Mouse (Mus musculus): ENCODE data around the gene Pcbp4. TPM values are rescaled to one million over a fixed set of nuclear protein-coding genes. Genes with fewer than 3 reads are reported as not detected.

Gene Pcbp4
- polyA plus RNA-seq (2012), result 17.6 and 22.6 TPM in 2 replicates

DNA sequence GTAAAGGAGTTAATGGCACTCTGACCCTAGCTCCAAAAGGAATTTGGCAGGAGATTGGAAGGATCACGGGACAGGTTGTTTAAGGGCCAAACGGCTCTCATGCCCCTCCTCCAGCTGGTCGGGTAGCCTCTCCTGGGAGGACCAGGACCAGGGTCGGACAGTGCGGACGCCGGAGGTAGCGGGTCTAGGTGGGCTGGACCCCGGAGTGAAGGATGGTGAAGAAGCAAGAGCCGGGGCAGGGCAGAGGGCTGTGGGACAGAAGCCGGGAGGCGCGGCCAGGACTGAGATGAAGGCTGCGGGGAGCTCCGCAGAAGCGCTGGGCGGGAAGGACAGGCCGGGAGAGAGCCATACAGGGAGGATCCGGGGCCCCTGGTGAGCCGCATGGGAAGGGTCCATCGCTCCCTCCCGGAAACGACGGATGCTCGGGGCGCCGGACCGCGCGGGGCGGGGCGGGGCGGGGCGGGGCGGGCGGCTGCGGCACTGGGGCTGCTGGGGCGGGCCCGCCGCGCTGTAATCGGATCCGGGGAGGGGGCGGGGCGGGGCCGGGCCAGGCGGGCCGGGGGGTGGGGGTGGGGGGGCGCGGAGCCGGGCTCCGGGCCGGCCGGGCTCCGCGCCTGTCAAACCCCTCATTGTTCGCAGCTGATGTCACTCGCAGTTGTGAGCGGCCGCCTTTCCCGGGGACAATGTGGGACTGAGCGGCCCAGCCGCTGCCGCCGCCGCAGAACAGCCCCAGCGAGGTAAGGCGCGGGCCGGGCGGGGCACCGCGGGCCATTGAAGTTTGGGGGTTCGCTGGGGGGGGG lies at the start of gene Pcbp4:
TSS of gene Pcbp4 (plus strand) at position 21 of the 800 bp plus-strand sequence.
- TF ChIP-seq GATA1 (IDR thresholded peaks at IDR 0.05; ENCODE audit: low read length), result no peak

DNA sequence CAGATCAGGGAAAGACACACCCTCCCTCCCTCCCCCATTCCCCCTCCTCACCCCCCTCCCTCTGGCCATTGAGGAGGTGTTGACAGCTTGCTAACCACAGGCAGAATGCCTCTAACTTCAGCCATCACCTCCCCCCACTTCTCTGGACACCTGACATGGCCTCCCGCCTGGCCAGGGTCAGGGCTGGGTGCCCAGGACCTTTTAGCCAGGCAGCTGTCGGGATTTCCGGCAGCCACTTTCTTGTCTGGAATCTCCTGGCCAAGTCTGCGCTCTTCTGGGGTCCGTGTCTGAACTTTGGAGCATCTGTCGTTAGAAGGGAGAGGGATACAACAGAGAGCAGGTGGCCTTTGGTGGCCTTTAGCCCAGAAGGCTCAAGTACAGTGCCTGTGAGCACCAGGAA lies 47.8 kb upstream of the Pcbp4 start:
- no peak for TF ChIP-seq GATA1 (IDR thresholded peaks at IDR 0.05; ENCODE audit: low read length)

DNA sequence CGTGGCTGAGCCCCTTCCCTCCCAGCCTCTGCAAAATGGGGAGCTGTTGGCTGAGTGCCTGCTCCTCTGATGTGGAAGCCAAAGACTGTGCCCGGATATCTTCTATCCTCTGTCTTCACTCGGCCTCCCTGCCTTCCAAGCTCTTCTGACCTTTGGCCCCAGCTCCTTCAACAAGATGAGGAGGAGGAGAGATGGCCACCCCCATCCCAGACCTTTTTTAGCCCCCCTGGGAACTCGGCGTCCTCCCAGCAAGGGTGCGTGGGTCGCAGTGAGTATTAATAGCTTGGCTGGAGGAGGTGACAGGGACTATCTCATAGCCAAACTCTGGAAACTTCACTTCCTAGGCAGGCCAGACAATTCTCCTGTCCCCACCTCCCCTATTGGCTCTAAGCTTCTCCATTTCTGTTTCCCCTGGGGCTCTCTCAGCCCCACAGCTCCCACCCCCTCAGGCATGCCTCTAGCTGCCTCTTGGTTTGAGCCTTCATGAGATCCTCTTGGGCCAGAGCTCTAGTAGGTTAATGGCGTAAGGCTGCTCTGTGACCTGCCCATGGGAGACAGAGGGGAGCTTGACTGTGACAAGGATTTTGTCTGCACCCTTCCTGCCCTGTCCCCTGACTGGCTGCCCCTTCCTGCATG lies 46.5 kb upstream of the Pcbp4 start:
- no peak for TF ChIP-seq GATA1 (IDR thresholded peaks at IDR 0.05; ENCODE audit: low read length)

DNA sequence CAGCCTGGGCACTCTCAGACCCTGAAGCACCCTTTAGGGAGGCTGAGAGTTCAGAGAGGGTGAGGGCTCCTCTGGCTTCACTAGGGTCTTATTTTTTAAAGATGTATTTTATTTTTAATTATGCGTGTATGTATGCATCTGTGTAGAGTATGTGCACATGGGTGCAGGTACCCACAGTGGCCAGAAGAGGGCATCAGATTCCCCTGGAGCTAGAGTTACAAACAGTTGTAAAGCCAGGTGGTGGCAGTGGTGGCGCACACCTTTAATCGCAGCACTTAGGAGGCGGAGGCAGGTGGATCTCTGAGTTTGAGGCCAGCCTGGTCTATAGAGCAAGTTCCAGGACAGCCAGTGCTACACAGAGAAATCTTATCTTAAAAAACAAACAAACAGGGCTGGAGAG lies 44.0 kb upstream of the Pcbp4 start:
- TF ChIP-seq GATA1 (IDR thresholded peaks at IDR 0.05; ENCODE audit: low read length), result no peak

DNA sequence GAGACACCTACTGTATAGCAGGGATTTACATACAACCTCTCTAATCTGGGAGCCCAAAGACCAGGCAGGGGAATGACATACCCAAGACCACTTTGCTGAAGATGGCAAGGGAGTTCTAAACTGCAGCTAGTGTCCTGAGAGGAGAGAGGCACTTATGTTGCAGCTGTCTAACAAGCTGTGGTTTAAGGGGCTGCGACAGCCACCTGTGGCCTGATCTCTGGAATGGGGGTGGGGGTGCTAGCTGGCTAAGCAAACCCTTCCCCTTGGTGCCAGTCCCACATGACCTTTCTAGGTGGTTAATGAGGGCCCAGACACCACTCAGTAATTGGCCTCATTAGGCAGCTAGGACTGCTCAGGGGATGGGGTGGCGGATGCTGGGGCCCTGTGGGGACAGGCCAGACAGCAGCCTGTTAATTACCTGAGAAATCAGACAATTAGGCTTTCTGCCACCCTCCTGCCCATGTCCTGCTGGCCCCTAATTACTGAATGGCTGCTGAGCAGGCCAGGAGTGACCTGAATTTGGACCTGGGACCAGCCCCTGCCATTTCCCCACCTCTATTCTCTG lies 42.9 kb upstream of the Pcbp4 start:
- TF ChIP-seq GATA1 (IDR thresholded peaks at IDR 0.05; ENCODE audit: low read length), result no peak

DNA sequence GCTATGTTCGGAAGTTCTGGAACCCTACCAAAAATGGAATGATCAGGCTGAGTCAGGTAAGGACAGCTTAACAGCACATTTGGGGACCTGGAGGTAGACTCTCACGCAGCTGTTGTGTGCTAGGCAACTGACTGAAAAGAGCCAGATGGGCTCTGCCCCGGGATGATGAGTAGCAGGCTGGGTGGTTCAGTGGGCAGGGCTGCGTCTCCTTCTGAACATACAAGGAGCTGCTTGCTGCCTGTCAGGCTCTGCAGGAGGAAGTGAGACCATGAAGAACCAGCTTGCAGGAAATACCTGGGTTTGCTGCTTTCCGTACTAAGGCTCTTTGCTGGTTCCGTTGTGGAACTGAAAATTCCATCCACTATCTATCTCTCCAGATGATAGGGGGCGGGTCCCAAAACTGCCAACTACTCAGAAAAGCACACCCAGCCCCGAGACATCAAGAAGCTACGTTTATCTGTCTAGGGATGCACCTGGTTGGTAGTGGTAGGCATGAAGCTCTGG lies 41.9 kb upstream of the Pcbp4 start:
- TF ChIP-seq GATA1 (IDR thresholded peaks at IDR 0.05; ENCODE audit: low read length), result no peak

DNA sequence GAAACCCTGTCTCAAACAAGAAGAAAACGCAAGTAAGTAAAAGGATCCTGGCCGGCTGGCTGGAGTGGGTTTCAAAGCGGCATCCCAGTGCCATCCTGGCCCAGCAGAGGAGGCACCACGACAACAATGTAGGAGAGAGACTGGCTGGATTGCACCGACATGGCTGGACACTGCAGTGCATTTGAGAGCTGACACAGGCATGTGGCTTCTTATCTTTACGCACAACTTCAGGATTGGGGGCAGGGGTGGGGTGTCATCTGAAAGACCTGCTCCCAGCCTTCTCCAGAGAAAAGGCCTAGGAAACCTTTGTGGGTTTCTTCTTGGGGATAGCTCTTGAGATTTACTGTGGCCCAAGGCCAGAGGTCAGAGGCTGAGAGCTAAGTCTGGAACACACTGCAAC lies 41.4 kb upstream of the Pcbp4 start:
- no peak for TF ChIP-seq GATA1 (IDR thresholded peaks at IDR 0.05; ENCODE audit: low read length)

DNA sequence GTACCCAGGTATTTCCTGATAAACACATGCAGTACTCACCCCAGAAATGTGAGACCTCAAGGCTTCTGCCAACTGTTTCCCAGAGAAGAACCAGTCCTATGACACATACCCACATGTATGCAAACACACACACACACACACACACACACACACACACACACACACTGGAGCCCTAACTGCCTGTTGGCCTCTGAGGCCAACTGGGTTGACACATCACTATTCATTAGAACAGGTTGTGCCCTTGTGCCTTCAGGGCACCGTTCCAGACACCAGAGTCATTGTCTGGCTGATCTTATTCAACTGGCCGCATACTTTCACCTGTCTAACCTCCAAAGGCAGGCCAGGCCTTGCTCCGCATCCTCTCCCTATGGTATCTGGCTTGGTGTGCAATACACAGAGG lies 40.9 kb upstream of the Pcbp4 start:
- TF ChIP-seq GATA1 (IDR thresholded peaks at IDR 0.05; ENCODE audit: low read length), result no peak

DNA sequence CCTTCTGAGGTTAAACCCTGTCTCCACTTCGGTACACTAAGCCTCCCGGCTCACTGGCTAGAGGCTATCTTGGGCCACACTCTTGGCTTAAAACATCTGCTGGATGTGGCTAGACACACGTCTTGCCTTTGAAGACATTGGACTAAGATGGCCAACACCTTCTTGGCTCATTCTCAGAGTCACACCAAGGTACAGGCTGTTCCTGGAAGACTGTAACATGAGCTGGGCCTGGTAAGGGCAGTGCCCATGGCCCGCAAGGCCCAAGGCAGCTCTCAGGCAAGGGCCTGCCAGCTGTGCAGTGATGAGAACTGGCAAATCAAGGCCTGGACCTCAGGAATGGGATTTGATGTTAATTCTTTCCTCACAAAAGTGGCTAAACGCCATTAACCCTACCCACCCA lies 39.5 kb upstream of the Pcbp4 start:
- TF ChIP-seq GATA1 (IDR thresholded peaks at IDR 0.05; ENCODE audit: low read length), result no peak

DNA sequence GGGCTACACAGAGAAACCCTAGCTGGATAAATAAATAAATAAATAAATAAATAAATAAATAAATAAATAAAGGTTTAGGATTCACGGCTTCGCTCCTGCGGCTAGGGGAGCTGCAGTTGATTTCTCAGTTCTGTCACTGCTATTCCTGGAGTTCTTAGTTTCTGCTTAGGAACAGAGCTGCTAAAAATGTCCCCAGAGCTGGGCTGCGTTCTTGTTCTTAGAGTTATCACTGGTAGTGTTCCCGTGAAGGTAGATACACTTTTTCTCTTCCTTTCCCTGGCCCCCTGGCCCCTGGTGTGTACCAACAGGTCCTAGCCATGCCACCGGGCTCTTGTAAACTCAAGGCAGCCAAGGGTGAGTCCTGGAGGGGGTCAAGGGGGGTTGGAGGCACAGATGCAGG lies 36.3 kb upstream of the Pcbp4 start:
- TF ChIP-seq GATA1 (IDR thresholded peaks at IDR 0.05; ENCODE audit: low read length), result no peak

DNA sequence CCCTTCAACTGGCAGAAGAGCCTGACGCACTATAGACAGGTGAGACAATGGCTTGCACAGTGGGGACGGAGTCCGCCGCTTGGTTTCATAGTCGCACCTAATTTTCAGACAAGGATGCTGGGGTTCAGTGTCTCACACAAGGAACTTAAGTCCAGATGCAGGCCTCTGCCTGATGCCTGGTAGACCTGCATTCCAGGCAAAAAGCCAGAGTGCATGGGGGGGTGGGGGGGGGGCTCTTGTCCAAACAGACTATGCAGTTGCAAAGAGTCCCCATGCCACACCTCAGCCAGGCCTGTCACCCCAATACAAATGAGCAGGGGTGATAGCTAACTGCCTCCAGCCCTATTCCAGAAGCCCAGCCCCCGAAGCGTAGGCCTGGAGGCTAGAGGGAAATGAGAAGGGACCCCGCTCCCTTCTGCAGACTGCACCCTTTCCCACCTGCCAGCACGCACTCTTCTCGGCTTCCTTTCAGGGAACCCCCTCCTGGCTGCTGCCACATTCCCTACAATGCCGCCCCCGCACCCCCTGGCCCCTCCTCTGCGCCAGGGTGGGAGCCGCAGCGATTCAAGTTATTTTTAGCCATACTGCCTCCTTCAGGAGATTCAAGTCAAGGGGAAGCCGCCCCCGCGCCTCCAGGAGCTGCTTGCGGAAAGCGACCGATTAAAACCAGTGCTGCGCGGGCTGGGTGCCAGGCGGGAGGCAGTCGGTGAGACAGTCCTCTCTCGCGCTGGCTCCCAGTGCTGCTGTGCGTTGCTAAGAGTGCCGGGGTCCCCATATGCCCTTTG lies 35.1 kb upstream of the Pcbp4 start:
- TF ChIP-seq GATA1 (IDR thresholded peaks at IDR 0.05; ENCODE audit: low read length), result no peak

DNA sequence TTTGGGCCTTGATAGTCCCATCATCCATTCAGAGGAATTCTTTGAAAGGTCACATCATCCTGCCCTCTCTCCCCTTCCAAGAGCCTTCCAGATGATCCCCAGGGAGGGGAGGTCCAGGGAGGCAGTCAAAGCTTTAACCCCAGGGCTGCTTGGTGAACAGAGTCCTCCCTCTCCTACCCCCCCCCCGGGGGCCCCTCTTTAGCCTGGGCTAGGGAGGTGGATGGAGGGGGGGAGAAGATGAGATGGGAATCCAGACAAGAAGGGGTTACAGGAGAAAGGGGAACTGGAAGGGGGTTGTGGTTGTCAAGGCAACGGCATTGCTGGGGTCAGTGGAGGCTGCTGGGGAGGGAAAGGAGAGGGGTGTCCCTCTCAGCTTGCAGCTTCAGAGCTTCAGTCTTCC lies 32.5 kb upstream of the Pcbp4 start:
- TF ChIP-seq GATA1 (IDR thresholded peaks at IDR 0.05; ENCODE audit: low read length), result no peak

DNA sequence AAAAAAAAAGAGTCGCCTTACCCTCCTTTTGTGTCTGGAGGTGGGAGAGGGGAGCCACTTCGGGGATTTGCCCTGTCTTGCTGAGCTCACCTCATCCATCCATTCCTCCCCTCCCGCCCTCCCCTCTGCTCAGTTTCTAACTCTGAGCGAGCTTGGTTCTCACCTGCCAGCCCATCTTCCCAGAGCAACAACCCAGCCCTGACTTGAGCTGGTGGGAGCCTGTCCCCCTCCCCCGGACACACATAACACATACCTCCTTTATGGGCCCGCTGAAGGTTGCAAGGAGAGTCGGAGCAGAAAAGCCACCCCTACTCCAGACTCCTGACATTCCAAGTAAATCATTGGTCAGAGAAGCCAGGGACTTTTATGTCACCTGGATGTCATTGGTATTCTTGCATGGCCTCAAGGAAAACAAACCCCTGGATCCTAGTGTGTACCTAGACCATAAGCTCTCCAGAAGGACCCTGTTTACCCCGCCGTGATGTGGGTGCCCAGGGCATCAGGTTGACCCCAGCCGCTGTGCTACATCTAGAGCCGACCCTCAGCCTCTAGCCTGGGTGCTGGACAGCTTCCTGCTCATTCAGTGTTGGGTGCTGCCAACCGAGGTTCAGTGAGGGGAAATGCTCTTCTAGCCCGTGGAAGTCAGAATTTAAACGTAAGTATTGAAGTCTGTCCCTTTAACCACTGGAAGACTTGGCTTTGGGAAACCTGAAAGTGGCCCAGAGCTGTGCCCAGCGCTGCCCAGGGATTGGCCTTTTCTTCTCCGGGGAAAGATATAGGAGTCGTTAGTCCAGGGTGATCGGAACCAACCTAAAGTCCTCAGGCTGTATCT lies 31.8 kb upstream of the Pcbp4 start:
- TF ChIP-seq GATA1 (IDR thresholded peaks at IDR 0.05; ENCODE audit: low read length), result no peak

DNA sequence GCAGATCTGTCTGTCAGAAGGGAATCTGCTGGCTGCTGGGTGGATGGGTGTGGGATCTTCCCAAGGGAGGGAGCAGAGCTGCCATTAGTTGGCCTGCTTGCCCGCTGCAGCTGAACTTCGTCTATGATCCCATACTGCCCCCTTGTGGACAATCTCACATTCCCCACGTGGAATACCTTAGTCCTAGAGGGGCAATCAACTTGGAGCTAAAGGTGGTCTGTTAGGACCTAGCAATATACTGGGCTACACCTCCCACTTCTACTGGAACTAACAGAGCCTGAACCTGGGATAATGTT lies 31.3 kb upstream of the Pcbp4 start:
- TF ChIP-seq GATA1 (IDR thresholded peaks at IDR 0.05; ENCODE audit: low read length), result no peak

DNA sequence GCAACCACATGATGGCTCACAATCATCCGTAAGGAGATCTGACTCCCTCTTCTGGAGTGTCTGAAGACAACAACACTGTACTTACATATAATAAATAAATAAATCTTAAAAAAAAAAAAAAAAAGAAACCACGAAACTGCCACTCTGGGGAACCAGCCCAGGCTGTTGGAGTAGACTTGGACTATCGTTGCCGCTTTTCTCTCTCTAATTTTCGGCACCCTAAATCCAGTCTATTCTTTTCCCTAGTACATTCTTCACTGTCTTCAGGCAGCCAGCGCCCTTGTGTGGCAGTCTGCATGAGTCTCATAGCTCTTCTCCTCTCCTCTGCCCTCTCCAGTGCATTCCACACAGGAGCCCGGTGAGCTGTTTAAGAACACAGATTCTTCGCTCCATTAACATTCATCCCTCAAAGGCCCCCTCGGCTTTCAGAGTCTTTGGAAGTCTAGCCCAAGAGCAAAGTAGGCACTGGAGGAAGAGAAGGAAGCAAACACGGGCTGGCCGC lies 24.3 kb upstream of the Pcbp4 start:
- no peak for TF ChIP-seq GATA1 (IDR thresholded peaks at IDR 0.05; ENCODE audit: low read length)

All from G1E-ER4 (cell line).